8 mouse cellular contexts compared by ENCODE assay signal in genomic region chr12:3930090-3930865, GRCm38 (mm10). TPM values are rescaled to one million over a fixed set of nuclear protein-coding genes. Genes with fewer than 3 reads are reported as not detected.
DNase-seq lines count a peak whose midpoint lies in the region; ATAC-seq and TF ChIP-seq lines count a peak whose summit lies in the region.
"Not testable (repeated sequence)": the region's sequence is repeated elsewhere in the genome, so short reads cannot be mapped to it uniquely, and the experiment has no call there.

No protein-coding gene starts in this region.

- H3K9me3 ChIP-seq in forebrain, embryonic 16.5 days (ENCODE audit: control insufficient read depth, low read length); midbrain, postnatal 0 days (ENCODE audit: low read length): not testable (repeated sequence)

- TF ChIP-seq POLR2A in brain, embryonic 14.5 days (IDR thresholded peaks at IDR 0.05; ENCODE audit: borderline replicate concordance, extremely low read depth, insufficient read depth, insufficient read length, poor library complexity, severe bottlenecking), result not testable (repeated sequence)

- not testable (repeated sequence) for H3K27ac ChIP-seq in forebrain, embryonic 16.5 days (ENCODE audit: low read length); midbrain, postnatal 0 days (ENCODE audit: low read depth, low read length)
- peak overlapping the region; percentile 87 for H3K27ac ChIP-seq in layer of hippocampus, adult 2 months

- not testable (repeated sequence) for H3K4me3 ChIP-seq in forebrain, embryonic 16.5 days (replicated peaks; ENCODE audit: low read length); midbrain, postnatal 0 days (ENCODE audit: low read depth, low read length)
- H3K4me3 ChIP-seq in layer of hippocampus, adult 2 months, result peak overlapping the region; percentile 39

- TF ChIP-seq CTCF in brain, embryonic 14.5 days (IDR thresholded peaks at IDR 0.05; ENCODE audit: borderline replicate concordance, extremely low read depth, insufficient read depth, insufficient read length); midbrain, postnatal 0 days (IDR thresholded peaks at IDR 0.05): not testable (repeated sequence)
- peak; percentile 15; the same call in 1 of the 2 replicates for TF ChIP-seq CTCF in layer of hippocampus, adult 2 months (conservative IDR thresholded peaks at IDR 0.05)

- peak overlapping the region; percentile 21 for H3K4me2 ChIP-seq in forebrain, embryonic 16.5 days (ENCODE audit: low read length)
- H3K4me2 ChIP-seq in midbrain, postnatal 0 days (ENCODE audit: low read depth, low read length, poor library complexity, severe bottlenecking), result not testable (repeated sequence)

- 78% methylated on average over 32 of the region's 47 CpGs for WGBS in forebrain, embryonic 16.5 days
- 89% methylated on average over 28 of the region's 47 CpGs for WGBS in midbrain, postnatal 0 days

- ATAC-seq in forebrain, embryonic 16.5 days, result peak; percentile 87
- ATAC-seq in midbrain, postnatal 0 days (ENCODE audit: low FRiP score), result not testable (repeated sequence)

- H3K4me1 ChIP-seq in forebrain, embryonic 16.5 days (replicated peaks; ENCODE audit: control insufficient read depth, insufficient read depth, low read length); midbrain, postnatal 0 days (ENCODE audit: insufficient read depth, low read length): not testable (repeated sequence)

- H3K36me3 ChIP-seq in forebrain, embryonic 16.5 days (ENCODE audit: control insufficient read depth, insufficient read depth); midbrain, postnatal 0 days (ENCODE audit: insufficient read depth, low read length): not testable (repeated sequence)

- peak; percentile 72 for DNase-seq in brain, embryonic 14.5 days (ENCODE audit: low read depth)
- peak; percentile 60 for DNase-seq in cerebellum, adult 8-10 months
- DNase-seq in cerebellum, postnatal 36 days, result peak; percentile 57 to 60
- DNase-seq in layer of hippocampus, adult 2 months (ENCODE audit: low spot score in 2 of 2), result peak; percentile 67 to 72
- DNase-seq in layer of hippocampus, postnatal 36 days, result peak; percentile 49 to 63
- peak; percentile 25 for DNase-seq in midbrain, postnatal 0 days (ENCODE audit: low spot score)
- peak; percentile 52 for DNase-seq in telencephalon, adult 2 months (ENCODE audit: low read depth, low spot score)

- not testable (repeated sequence) for H3K27me3 ChIP-seq in forebrain, embryonic 16.5 days (replicated peaks; ENCODE audit: control insufficient read depth, insufficient read depth, low read length); midbrain, postnatal 0 days (ENCODE audit: insufficient read depth, low read length)

- not testable (repeated sequence) for H3K9ac ChIP-seq in forebrain, embryonic 16.5 days (replicated peaks; ENCODE audit: low read depth, low read length); midbrain, postnatal 0 days (replicated peaks; ENCODE audit: low read length, poor library complexity, severe bottlenecking)

RNA-seq across cellular contexts. Expression of gene Pomc, which starts 24.5 kb away (rescaled TPM):
- polyA plus RNA-seq in brain, embryonic 14.5 days (2012; rRNA removed), result 4.9 and 6.0 TPM in 2 replicates
- polyA plus RNA-seq in forebrain, embryonic 16.5 days (2015; fragmentation: Nextera tagmentation; extraction: Ambion mirVana), result 2.9 and 4.3 TPM in 2 replicates
- total RNA-seq in layer of hippocampus, adult 2 months (2021), result 1 to 10 TPM; 1.7 to 3.1 TPM
- 1 to 10 TPM; 1.5 to 1.9 TPM for total RNA-seq in layer of hippocampus, postnatal 36 days (2021)
- total RNA-seq in midbrain, postnatal 0 days (2014; rRNA removed), result 2.2 and 2.4 TPM in 2 replicates
- 7.9 and 9.8 TPM in 2 replicates for polyA plus RNA-seq in midbrain, postnatal 0 days (2015; fragmentation: Nextera tagmentation; extraction: Ambion mirVana)
